Mouse (Mus musculus) lung, postnatal 10 days (tissue): Measurements from ENCODE around the gene BB287469.
"Not testable (repeated sequence)": the region's sequence is repeated elsewhere in the genome, so short reads cannot be mapped to it uniquely, and the experiment has no call there.

Experiments used
- DNase-seq: peaks from one replicate; pipeline ENCODE4 v3.0.0; 2021

The BB287469 gene

DNA sequence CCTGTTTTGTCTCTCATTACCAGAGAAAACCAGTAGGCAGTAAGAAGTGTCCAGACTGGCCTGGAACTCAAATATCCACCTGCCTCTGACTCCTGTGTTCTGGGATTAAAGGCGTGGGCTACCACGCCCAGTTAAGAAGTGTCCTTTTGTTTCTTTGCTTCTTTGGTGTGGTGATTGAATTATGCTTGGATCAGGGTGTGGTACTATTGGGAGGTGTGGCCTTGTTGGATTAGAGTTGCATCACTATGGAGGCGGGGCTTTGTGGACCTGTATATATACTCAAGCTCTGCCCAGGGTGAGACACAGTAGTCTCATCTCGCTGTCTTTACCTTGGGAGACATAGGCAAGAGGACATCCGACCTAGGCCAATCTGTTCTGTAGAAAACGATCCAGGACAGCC is at the start of gene BB287469:
Gene BB287469 (plus strand): TSS at position 301 of the 400 bp plus-strand sequence.
- DNase-seq: not testable (repeated sequence)

DNA sequence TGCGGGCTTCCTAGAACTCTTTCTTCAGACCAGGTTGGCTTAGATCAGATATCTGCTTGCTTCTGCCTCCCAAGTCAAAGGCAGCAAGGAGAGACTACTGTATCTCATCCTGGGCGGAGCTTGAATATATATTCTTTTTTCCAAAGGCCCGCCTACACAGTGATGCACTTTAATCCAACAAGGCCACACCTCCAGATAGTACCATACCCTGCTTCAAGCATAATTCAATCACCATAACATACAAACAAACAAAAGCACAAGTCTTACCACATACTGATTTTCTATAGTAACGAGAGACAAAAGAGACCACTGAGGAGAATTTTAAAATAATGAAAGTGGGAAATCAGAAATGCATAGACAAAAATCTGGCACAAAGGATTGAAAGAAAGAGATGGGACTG is 40.7 kb upstream of the BB287469 start, which contains the start of gene Gm21319:
Gene Gm21319 (minus strand): TSS at position 101 of the 400 bp plus-strand sequence.
- DNase-seq: not testable (repeated sequence)

DNA sequence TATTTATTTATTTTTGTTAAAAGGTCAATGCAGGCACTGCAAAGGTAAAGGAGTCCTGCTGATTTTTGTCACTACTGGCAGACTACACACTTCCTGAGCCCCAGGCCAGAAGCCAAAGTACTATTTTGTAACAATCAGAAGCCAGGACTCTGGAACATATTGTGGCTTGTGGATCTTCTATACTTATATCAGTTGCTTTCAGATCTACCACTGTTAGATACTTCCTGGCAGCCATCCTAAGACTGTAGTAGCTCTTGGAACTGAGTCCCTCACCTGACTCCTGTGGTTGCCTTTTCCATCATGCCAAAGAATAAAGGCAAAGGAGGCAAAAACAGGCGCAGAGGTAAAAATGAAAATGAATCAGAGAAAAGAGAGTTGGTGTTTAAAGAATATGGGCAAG is 21.2 kb upstream of the BB287469 start, which contains the start of gene Gm21936:
Gene Gm21936 (plus strand): TSS at position 301 of the 400 bp plus-strand sequence.
- not testable (repeated sequence) for DNase-seq

DNA sequence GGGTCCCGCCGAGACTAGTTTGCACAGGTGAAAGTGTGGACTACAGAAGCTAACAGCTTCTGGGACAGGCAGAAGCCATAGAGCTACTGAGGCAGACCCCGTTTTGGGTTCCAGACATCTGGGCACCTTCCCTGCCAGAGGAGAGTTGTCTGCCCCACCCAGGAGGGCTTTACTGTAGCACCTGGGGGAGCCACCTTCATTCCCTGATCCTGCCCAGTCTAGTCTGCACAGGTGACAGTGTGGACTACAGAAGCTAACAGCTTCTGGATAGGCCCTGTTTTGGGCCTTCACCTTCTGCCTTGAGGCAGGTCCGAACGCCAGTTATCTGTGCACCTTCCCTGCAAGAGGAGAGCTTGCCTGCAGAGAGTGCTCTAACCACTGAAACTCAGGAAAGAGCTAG is 18.4 kb upstream of the BB287469 start:
- not testable (repeated sequence) for DNase-seq

DNA sequence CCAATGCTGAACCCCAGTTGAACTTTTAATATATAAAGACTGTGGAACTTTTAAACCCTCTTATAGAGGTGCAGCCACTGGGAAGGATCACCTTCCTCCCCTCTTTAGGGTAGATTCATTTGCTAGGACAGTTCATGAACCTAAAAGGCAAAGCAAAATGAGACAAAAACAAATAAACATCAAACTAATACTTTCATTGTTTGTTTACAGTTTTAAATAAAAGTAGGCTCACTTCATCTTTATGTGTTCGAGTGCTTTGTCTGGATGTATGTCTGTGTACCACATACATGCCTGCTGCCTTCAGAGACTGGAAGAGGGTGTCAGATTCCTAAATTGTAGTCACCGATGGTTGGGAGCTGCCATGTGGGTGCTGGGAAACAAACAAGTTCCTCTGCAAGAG is 25.9 kb downstream of the BB287469 start, which contains the start of gene Gm2001:
Gene Gm2001 (minus strand): TSS at position 101 of the 400 bp plus-strand sequence.
- DNase-seq: not testable (repeated sequence)

DNA sequence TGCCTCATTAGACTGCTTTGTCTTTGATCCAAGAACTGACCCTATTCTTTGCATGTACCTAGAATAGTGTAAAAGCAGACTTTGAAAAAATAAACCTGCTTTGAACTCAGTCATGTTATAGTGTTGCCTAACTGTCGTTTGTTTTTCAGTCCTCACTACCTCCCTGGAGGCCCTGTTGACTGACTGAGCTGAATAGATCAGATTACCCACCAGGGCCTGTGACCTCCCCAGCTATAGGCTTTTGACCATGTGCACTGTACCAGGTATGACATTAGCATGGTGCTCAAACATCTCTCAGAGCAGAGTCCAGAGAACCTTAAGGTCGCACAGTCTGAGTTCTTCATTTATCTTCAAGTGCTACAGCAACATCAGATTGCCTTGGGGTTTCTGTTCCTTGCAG is 34.3 kb downstream of the BB287469 start:
- DNase-seq: not testable (repeated sequence)

DNA sequence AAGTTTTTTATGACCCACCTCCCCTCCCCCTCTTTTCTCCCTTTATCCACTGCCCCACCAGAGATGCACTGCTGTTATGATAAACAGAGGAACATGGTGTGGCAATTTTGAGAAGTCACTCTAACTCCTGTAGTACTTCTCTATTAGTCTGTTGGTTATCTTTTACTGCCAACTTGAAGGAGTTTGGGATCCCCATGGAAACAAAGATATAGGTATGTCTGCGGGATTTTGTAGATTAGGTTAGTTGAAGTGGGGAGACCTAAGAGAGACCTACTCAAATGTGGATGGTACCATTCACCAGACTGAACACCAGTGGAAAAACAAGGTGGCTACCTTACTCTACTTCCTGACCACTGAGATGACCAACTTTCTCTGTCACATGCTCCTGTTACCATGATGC is 39.7 kb downstream of the BB287469 start:
- DNase-seq: not testable (repeated sequence)

DNA sequence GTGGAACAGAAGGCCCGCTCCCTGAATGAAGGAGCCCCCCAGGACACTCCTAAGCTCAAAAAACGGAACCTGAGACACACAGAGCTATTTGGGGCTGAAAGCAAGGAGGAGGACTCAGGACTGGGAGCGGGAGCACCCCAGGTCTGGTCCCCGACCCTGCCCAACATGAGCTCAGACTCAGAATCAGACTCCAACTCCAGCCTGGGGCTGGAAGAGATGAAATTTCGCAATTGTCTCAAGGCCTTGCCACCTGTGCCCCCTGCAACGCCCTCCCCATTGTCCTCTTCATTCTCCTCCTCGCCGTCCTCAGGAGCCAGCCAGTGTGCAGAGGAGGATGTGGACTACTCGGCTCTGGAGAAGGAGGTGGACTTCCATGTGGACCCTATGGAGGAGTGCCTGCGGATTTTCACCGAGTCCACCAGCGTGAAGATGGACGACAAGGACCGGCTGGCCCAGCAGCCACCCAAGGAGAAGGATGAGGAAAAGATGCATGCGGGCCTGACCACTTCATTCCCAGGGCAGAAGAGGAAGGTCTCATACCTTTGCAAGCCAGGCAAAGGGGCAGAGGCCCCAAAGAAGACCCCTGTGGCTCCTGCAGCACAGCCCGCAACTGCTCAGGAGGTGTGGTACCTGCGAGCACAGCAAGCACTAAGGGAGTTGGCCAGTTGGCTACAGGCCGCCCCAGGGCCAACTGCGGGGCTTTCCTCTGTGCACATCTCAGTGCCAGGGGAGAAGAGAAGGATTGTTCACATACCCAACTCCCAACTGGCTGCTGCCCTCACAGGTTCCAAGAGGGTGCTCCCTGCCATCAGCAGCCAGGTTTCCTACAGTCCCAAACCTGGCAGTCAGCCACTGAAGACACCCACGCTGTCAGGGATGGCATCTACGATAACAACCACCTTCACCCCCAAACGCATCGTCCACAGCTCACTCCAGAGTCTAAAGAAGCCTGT is 45.6 kb downstream of the BB287469 start:
- peak; percentile 8 for DNase-seq

DNA sequence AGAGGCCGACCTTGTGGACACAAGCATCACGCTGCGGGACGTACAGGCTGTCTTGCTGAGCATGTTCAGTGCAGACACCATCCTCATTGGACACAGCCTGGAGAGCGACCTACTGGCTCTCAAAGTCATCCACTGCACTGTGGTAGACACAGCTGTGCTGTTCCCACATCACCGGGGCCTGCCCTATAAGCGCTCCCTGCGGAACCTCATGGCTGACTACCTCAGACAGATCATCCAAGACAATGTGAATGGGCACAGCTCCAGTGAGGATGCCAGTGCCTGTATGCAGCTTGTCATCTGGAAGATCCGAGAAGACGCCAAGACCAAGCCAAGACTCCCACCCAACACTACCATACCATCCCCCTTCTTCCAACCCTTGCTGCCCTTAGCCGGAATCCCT is 47.3 kb downstream of the BB287469 start:
- DNase-seq: not testable (repeated sequence)

DNA sequence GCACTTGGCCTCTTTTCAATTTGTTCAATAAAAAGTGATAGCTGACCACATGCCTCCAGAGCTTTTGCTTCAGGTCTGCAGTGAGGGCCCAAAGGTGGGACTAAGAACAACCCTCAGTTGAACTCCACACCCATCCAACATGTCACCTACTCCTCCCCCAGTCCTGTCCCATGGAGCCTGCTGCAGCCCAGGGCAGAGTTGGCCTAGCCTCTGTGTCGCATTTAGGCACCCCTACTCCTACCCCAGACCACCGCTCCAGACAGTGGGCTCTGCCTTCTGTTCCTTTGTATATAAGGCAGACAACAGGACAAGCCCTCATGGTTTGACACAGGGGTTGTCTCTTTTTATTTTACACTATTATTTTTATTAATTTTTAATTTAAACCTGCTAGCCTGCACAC is 47.7 kb downstream of the BB287469 start:
- DNase-seq: not testable (repeated sequence)
